Mouse (Mus musculus) mature B cell (primary cell): ENCODE data around the gene Hivep2.

Experiments used
- in situ Hi-C: fragments of 300-500 bp; cut with MboI; formaldehyde crosslinking; loops from 2 replicates; pipeline ENCODE4 v1.14.3; 2019

The Hivep2 gene

GRCm38 (mm10) chr10:14164829-14165228 lies 199.0 kb downstream of the Hivep2 start:
- in situ Hi-C loops, result no loop called here

- in situ Hi-C loops, result no loop called here
Observed at GRCm38 (mm10) chr10:14168197-14168844, 202.4 kb downstream of the Hivep2 start.

GRCm38 (mm10) chr10:14168869-14169566 lies 203.1 kb downstream of the Hivep2 start:
- in situ Hi-C loops, result no loop called here

- in situ Hi-C loops, result no loop called here
Observed at GRCm38 (mm10) chr10:14174124-14174523, 208.2 kb downstream of the Hivep2 start.

- in situ Hi-C loops, result no loop called here
Observed at GRCm38 (mm10) chr10:14179424-14180339, 213.8 kb downstream of the Hivep2 start.

GRCm38 (mm10) chr10:14186352-14186976 lies 220.6 kb downstream of the Hivep2 start:
- in situ Hi-C loops, result no loop called here

GRCm38 (mm10) chr10:14189050-14189449 lies 223.2 kb downstream of the Hivep2 start:
- in situ Hi-C loops, result no loop called here

- in situ Hi-C loops, result no loop called here
Observed at GRCm38 (mm10) chr10:14191202-14191601, 225.3 kb downstream of the Hivep2 start.

- in situ Hi-C loops, result no loop called here
Observed at GRCm38 (mm10) chr10:14192156-14192555, 226.3 kb downstream of the Hivep2 start.

GRCm38 (mm10) chr10:14193702-14194101 lies 227.8 kb downstream of the Hivep2 start:
- in situ Hi-C loops, result no loop called here

GRCm38 (mm10) chr10:14195778-14196650 lies 230.1 kb downstream of the Hivep2 start:
- in situ Hi-C loops, result no loop called here

- in situ Hi-C loops, result no loop called here
Observed at GRCm38 (mm10) chr10:14196785-14197184, 230.9 kb downstream of the Hivep2 start.

- in situ Hi-C loops, result no loop called here
Observed at GRCm38 (mm10) chr10:14197261-14197660, 231.4 kb downstream of the Hivep2 start.

GRCm38 (mm10) chr10:14199332-14199731 lies 233.5 kb downstream of the Hivep2 start:
- in situ Hi-C loops, result no loop called here

GRCm38 (mm10) chr10:14200310-14200709 lies 234.4 kb downstream of the Hivep2 start:
- in situ Hi-C loops, result no loop called here
